ENCODE assay signal across 8 mouse cellular contexts in the genomic region with DNA sequence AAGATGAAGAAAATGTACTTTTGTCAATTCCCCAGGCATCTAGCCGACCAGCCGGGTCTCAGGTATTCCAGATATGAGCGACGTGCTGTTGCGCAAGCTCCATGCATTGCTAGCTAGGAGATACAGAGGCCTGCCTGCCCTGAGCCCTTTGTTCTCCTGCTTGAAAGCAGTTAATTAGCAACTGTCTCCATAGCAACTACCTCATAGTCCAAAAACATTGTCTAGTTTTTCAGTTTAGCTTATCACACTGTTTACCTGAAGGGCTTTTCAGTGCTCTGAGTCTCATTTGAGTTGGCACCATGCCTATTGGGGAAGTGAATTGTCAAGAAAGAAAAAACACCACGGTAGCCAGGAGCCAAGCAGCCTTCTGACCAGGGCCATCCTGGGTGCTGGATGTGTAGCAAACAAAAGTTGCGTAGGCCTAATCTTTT.
DNase-seq lines count a peak whose midpoint lies in the region; ATAC-seq lines count a peak whose summit lies in the region.

No protein-coding gene starts in this region.

- H3K27me3 ChIP-seq in embryonic facial prominence, embryonic 11.5 days (ENCODE audit: control insufficient read depth, insufficient read depth, low read length): no peaks in the 10 kb centered on the region
- H3K27me3 ChIP-seq in intestine, embryonic 15.5 days (replicated peaks): no peaks in the 10 kb centered on the region
- no peaks in the 10 kb centered on the region for H3K27me3 ChIP-seq in liver, embryonic 13.5 days

- H3K4me1 ChIP-seq in embryonic facial prominence, embryonic 11.5 days (ENCODE audit: control insufficient read depth, insufficient read depth, low read length): peaks cover 12% of the 10 kb centered on the region
- peaks cover 34% of the 10 kb centered on the region for H3K4me1 ChIP-seq in intestine, embryonic 15.5 days (replicated peaks)
- H3K4me1 ChIP-seq in liver, embryonic 13.5 days (replicated peaks): peaks cover 26% of the 10 kb centered on the region

- peak; percentile 43 for DNase-seq in MN1 (ENCODE audit: low spot score)
- peak; percentile 52 for DNase-seq in embryonic facial prominence, embryonic 11.5 days (ENCODE audit: low spot score)
- no peak for DNase-seq in liver, embryonic 13.5 days
- DNase-seq in retina, postnatal 1 day: peak; percentile 80
- no peak for DNase-seq in gastrocnemius, postnatal 4 days (ENCODE audit: low spot score in 2 of 2)
- DNase-seq in left cerebral cortex, postnatal 25 days (ENCODE audit: low spot score in 2 of 2): no peak
- no peak for DNase-seq in cerebellum, postnatal 10 days

- intact Hi-C loops in left cerebral cortex, postnatal 25 days (cut with DNase I): no loop called here

- H3K36me3 ChIP-seq in embryonic facial prominence, embryonic 11.5 days (replicated peaks; ENCODE audit: control insufficient read depth, insufficient read depth, low read depth, low read length): no peaks in the 10 kb centered on the region
- no peaks in the 10 kb centered on the region for H3K36me3 ChIP-seq in intestine, embryonic 15.5 days
- H3K36me3 ChIP-seq in liver, embryonic 13.5 days: no peaks in the 10 kb centered on the region

- no peaks in the 10 kb centered on the region for H3K9me3 ChIP-seq in embryonic facial prominence, embryonic 11.5 days (replicated peaks; ENCODE audit: control insufficient read depth, low read length)
- H3K9me3 ChIP-seq in intestine, embryonic 15.5 days: no peaks in the 10 kb centered on the region
- H3K9me3 ChIP-seq in liver, embryonic 13.5 days (replicated peaks): no peaks in the 10 kb centered on the region

- H3K9ac ChIP-seq in embryonic facial prominence, embryonic 11.5 days (replicated peaks; ENCODE audit: low read length): no peak overlapping the region
- H3K9ac ChIP-seq in intestine, embryonic 15.5 days: no peak overlapping the region
- no peak overlapping the region for H3K9ac ChIP-seq in liver, embryonic 13.5 days

- H3K4me3 ChIP-seq in embryonic facial prominence, embryonic 11.5 days (ENCODE audit: low read depth, low read length): no peak overlapping the region
- H3K4me3 ChIP-seq in intestine, embryonic 15.5 days (replicated peaks): no peak overlapping the region
- H3K4me3 ChIP-seq in liver, embryonic 13.5 days (replicated peaks): no peak overlapping the region

- ATAC-seq in embryonic facial prominence, embryonic 11.5 days (replicated peaks; ENCODE audit: insufficient number of reproducible peaks, low FRiP score, low TSS enrichment, low read depth): no peak
- peak; percentile 93 for ATAC-seq in intestine, embryonic 15.5 days
- peak; percentile 74 for ATAC-seq in liver, embryonic 13.5 days (ENCODE audit: low read depth)

- WGBS in embryonic facial prominence, embryonic 11.5 days: 54% methylated on average over 7 of the region's 7 CpGs
- WGBS in intestine, embryonic 15.5 days: 32% methylated on average over 7 of the region's 7 CpGs
- 62% methylated on average over 7 of the region's 7 CpGs for whole genome bisulfite sequencing in liver, embryonic 13.5 days (ENCODE audit: insufficient replicate concordance)

- no peak overlapping the region for H3K4me2 ChIP-seq in embryonic facial prominence, embryonic 11.5 days (ENCODE audit: low read depth, low read length)
- H3K4me2 ChIP-seq in intestine, embryonic 15.5 days (replicated peaks): no peak overlapping the region
- H3K4me2 ChIP-seq in liver, embryonic 13.5 days: no peak overlapping the region

- no peak overlapping the region for H3K27ac ChIP-seq in embryonic facial prominence, embryonic 11.5 days (replicated peaks; ENCODE audit: low read depth, low read length)
- peak overlapping the region; percentile 61 for H3K27ac ChIP-seq in intestine, embryonic 15.5 days
- no peak overlapping the region for H3K27ac ChIP-seq in liver, embryonic 13.5 days

Comparison
In these comparisons a context has a peak if more than half of its experiments do, and no peak if none do; other contexts are left out.
1. DNase-seq: peak in MN1 (single experiment), embryonic facial prominence, embryonic 11.5 days (single experiment) and retina, postnatal 1 day (single experiment); none in liver, embryonic 13.5 days (single experiment), gastrocnemius, postnatal 4 days (0 of 2), left cerebral cortex, postnatal 25 days (0 of 2) and cerebellum, postnatal 10 days (0 of 2).